Mouse (Mus musculus): ENCODE data around the gene Mccc1.

The Mccc1 gene

DNA sequence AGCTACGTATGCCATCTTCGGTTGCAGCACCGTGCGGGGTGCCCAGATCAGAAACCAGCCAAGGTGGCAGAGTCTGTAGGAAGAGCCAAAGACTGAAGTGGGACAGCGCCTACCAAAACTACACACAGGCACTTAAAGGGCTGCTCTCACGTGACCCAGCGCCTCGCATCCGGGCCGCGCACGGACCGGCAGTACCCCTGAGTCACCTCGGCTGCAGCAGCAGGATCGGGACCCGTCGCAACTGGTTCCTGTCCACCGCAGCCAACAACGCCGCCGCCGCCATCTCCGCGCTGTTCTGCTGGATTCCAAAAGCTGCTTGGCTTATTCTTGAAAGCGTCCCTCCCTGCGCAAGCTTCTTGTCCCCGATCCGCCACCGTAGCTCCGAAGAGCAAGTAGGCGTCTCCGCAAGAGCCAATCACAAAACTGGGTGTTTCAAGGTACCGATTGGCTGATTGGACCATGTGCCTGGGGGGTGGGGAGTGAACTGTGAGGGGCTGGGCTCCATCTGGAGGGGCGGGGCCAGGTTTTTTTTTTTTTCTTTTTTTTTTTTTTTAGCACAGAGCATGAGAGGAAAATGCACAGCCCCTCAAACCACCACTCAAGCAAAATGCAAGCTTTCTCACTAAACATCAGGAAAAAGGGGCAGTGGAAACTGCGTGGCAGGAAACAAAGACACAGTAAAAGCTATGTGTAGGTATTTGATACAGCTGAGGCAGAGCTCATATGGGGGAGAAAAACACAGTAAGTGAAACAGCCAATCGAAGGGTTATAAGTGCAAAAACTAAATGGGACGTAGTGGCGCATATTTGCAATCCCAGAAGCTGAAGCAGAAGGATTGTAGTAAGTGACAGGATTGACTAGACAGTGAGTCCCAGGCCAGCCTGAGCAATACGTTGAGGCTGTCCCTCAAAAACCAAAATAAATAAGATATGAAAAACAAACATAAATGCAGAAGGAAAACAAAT lies at the start of gene Mccc1:
TSS of gene Mccc1 (minus strand) at position 404 of the 965 bp plus-strand sequence.
- peak; percentile 95 for DNase-seq (ENCODE audit: low spot score)

DNA sequence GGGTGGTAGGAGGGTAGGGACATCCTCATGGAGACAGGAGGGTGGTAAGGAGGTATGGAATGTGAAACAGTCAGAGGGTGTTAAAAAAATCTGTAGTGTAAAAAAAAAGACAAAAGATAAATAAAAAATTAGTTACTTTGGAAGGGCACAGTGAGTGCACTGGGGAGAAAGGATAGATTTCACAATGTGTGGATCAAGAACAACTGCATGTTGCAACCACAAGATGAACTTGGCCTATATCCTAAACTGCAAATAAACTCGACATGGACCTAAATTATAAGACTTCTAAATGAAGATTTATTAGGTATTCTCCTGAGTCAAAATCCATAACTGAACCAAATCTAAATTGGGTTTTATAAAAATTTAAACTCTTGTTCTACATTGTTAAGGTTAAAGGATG lies 48.6 kb upstream of the Mccc1 start:
- no peak for DNase-seq (ENCODE audit: low spot score)

DNA sequence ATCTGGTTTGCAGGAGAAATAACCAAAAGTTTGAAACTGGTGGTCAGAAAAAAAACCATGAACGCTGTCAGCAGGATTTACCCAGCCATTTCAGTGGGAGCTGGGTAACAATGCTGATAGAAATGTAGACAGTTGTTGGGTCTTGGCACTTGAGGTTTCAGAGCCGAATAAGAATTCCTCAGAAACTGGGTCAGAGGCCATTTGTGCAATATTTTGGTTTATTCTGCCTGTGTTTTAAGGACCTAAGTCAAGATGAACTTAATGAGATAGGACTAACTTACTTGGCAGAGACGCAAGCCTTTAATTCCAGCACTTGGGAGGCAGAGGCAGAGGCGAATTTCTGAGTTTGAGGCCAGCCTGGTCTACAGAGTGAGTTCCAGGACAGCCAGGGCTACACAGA lies 44.6 kb upstream of the Mccc1 start:
- no peak for DNase-seq (ENCODE audit: low spot score)

DNA sequence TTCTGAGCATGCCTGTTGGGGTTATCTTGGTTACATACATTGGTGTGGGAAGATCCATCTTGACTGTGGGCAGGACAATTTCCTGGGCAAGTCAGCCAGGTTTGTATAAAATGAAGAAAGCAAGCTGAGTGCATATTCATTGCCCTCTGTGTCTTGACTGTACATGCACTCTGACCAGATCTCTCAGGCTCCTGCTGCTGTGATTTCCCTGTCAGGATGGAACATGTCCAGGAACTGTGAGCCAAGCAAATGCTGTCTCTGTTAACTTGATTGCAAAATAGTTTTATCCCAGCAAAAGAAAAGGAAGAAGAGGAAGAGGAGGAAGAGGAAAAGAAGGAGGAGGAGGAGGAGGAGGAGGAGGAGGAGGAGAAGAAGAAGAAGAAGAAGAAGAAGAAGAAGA lies 44.0 kb upstream of the Mccc1 start:
- no peak for DNase-seq (ENCODE audit: low spot score)

DNA sequence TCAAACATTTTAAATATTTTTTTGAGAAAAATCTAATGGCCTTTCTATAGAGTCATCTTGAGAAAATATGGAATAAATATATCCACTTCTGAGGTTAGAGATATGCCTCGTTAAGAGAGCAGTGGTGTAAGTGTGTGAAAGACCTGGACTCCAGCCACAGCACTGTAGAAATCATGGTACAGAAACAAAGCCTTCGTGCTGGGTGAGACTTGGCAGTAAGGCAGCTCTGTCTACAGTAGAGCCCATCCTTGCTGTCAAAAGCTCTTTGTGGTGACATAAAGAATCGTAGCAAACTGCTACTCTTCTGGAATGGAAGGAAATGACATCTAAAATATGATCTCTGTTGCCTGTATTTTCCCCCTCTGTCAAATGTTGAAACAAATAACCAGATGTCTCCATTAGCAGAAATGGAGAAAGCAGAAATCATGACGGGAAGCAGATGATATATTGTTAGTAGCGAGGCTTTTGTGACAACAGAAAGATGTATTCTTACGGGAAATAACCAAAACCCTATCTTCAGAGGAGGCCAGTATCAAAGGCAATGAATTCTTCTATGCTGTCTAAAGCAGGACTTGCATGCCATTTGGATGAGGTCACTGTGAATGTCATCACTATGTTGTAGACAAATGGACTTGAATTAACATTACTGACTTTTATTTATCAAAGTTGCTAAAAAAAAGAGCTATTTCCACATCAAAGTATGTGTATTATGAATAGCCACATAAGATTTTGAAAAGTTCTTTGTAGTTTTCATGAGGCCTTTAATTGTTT lies 31.4 kb upstream of the Mccc1 start:
- no peak for DNase-seq (ENCODE audit: low spot score)

DNA sequence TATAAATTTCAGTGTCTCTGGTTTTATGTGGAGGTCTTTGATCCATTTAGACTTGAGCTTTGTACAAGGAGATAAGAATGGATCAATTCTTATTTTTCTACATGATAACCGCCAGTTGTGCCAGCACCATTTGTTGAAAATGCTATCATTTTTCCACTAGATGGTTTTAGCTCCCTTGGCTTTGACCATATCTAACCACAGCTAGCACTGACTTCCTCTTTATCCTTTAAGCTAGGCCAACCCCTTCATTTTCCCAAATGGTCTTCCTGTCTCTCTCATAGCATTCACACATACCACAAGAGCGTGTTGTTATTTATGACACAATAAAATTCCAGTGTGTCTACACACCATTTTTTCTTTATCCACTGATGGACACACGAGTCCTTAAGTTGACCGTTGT lies 29.5 kb upstream of the Mccc1 start:
- DNase-seq (ENCODE audit: low spot score): no peak

DNA sequence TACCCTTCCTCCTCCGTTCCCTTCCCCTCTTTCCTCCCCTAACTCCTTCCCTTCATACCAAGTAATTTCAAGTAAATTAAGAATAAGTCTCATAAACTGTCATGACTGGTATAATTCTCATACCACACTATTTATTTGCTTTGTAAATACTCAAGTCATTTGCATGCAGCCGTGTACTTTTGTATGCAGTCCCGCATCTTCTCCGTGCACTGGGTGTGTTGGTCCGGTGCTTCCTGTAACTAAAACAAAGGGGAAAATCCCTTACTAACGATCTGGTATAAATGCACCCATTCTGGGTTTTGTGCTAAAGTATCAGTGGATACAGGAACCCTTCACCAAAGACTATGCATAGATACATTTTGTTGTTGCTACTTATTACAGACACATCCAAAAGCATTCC lies 25.3 kb upstream of the Mccc1 start:
- no peak for DNase-seq (ENCODE audit: low spot score)

DNA sequence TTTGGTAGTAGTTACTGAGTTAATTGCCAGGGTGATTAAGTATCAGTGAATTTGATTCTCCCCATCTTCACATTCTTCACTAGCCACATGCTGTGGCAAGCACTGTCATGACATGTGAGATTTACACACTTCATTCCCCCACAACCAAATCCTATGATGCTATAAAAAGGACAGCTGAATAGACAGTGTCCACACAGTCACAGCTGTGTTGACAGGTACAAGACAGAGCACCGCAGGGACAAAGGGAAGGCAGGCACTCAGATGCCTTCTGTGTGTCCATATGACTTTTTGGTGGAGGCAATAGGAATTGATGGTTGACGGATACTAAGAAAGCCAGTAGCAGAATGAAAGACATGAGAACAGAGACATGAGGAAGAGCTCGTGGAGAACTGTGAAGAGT lies 10.8 kb upstream of the Mccc1 start:
- DNase-seq (ENCODE audit: low spot score): no peak

DNA sequence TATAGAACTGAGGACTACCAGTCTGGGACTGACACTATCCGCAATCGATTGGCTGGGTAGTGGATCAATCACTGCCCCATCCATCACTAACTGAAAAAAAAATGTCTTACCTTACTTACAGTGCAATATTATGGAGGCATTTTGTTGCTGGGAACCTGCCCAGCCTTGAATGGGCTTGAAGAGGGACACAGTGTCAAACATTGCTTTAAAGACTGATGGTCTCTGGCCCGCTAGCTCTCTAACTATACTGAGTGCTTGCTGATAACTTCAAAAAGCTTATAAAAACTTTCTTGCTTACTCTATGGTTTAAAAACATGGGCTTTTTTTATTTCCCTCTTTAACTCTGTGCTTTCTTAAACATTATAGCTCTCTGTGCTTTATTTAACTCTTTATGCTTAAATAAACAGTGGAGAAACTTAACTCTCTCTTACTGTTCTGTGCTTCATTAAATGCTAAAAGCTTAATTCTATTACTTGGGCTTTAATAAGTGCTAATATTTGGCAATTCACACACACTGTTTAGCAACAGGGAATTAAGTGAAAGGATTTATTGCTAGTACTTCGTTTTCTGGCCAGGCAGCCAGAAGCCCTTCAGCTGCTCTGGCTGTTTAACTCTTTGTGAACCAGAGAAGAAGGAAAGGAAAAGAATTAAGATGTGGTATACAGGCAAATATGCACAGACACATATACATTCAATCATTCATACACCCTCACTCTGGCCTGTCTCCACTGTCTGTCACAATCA lies 8.1 kb upstream of the Mccc1 start:
- no peak for DNase-seq (ENCODE audit: low spot score)

DNA sequence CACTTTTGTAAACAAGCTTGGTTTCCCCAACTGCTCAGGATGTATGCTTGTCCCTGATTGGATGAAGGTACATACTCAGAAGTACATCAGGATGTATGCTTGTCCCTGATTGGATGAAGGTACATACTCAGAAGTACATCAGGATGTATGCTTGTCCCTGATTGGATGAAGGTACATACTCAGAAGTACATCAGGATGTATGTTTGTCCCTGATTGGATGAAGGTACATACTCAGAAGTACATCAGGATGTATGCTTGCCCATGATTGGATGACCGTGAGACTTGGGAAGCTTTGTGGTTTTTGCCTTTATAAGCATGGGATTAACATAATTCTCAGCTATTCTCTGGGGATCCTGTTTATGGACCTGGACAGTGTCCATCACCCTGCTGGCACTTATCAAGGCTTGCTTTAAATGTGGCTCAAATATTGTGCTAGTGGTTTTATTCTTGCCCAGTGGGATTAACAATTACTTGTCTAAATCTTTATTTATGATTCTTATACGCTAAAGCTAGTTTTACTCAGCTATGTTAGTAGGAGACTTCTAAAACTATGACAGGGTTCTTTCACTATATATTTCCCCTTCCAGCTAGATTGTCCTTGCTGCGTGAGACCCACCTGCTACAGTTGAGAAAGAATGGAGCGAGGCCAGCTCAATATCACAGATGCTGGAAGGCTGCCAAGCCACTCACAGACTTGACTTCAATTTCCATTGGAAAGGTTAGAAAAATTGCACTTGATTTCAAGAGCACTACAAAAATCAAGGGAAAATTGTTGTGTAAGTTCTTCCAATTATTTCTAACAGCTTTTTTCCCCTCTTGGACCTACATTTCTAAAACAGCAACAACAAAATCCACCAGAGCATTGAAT lies 3.8 kb upstream of the Mccc1 start:
- peak; percentile 51 for DNase-seq (ENCODE audit: low spot score)

DNA sequence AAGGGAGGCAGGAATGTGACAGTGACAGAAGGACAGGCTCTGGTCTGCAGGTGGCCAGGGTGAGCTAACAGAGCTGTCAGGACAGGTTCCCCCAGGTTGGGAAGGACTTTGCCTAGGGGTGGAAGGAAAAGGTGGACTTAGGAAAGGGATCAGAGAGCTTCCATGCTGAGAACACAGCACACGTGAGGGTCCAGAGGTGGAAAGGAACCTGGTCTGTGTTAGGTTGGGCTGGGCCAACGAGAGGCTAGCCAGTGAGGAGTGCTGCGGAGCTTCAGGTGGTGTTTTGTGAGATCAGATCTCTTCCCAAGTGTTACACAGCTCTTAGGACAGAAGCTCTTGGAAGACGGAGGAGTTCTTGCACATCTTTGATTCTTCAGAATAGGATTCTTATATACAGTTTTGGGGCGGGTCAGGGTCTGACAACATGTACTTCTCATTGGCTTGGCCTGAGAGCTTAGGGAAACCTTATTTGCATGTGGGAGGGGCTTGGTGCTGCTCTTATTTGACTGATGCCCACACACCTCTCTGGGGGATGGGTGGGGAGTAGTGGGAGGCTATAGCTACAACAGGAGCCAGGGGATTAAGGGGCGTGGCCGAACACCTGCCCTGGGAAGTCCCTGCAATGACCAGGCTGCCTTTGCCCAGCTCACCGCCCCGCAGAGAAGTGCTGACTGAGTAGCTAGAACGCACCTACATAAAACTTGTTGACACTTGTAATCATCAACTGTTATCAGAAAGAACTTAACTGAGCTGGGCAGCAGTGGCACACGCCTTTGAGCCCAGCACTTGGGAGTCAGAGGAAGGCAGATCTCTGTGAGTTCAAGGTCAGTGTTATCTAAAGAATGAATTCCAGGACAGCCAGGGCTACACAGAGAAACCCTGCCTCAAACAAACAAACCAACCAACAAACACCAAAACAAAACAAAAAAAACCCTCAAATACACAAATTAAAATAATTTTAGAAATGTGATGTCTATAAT lies 5.6 kb downstream of the Mccc1 start:
- DNase-seq (ENCODE audit: low spot score): no peak

DNA sequence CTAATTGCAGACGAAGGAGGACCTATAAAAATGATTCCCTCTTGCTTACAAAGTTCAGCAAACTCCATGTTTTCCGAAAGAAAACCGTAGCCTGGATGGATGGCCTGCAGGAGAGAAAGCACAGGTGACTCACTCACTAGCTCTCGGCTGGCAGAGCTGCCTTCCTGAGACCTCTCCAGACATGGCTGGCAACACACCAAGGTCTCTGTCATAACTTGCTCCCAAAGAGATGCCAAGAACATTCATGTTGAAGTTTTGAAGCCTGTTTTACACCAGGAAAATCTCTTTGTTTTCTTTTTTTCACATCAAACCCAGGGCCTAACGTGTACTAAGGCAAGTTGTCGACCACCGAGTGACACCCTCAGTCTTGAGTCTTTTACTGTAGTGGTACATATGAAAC lies 9.8 kb downstream of the Mccc1 start:
- DNase-seq (ENCODE audit: low spot score): no peak

DNA sequence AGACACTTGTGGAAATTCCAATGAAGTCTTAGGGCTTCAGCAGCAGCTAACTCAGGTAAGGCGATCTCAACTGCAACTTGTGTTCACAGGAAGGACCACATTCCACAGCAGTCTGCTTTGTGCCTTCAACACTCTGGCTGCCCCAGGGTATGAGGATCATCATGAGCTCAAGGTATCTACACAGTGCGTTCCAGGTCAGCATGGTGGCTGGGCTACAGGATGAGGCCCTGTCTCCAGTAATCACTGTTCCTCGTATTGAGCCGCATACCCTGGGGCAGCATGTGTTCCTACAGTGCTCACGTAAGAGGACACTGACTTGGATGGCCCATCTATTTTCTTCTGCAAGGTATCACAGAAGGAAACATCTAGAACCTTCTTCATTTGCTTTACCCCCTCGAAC lies 12.4 kb downstream of the Mccc1 start:
- DNase-seq (ENCODE audit: low spot score): no peak

DNA sequence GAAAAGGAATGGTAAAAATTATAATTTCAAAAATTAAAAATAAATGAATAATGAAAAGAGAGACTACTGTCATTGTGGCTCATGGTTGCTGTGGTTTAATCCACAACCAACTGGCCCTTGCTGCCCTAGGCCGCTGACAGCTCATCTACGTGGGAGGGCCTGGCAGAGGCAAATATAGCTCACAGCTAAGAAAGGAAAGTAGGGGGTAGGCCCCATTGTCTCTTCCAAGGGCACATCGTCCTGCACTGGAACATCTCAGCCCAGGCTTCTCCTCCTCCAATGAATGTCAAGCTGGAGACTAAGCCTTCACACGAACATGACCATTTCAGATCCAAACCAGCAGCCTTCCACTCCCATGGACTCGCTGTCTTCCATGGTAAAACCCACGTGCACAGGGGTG lies 14.2 kb downstream of the Mccc1 start:
- no peak for DNase-seq (ENCODE audit: low spot score)

DNA sequence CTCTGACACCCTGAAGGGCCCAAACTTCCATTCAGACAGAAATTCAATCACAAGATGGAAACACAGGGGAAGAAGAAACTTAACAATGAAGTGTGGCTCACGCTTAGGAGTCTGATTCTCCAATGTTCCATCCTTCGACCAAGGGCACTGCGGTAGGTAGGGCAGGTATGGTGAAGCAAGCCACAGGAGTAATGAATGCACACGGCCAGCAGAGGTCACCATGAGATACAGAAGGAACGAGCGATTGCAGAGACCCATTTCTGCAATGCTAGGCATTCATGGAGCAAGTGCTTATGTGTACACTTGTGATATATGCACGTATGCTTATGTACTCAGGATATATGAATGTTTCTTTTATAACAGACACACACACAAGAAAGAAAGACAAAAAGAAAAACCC lies 26.9 kb downstream of the Mccc1 start:
- peak; percentile 53 for DNase-seq (ENCODE audit: low spot score)

DNA sequence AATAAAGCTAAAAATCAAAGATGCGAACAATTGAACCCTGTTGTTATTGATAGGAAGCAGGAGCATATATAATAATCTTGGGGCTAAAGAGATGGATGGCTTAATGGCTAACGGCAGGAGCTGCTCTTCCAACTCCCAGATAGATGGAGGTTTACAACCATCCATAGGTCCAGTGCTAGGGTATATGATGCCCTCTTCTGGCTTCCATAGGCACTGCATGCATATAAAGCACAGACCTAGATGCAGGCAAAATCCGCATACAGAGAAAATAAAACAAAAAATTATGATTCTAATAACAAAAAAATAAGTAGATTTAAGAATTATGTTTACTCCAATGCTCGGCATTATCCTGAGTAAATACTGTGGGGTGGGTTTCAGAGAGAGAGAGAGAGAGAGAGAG lies 27.5 kb downstream of the Mccc1 start:
- DNase-seq (ENCODE audit: low spot score): no peak

DNA sequence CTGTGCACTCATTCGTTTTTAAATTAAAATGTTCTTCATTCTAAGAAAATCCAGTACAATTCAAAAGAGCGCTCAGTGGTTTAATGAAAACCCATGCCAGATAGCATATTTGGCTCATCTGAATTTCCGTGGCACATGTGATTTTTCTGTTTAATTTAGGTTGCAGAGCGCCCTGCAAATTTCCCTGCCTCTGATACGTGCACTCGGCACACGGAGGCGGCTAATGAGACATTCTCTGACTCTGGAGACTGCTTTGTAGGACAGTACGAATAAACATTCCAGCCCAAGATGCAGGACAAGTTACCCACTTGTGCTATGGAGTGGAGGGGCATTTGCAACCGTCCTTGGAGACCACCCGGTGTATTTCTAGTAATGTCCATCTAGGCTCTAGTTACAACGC lies 29.3 kb downstream of the Mccc1 start:
- no peak for DNase-seq (ENCODE audit: low spot score)

DNA sequence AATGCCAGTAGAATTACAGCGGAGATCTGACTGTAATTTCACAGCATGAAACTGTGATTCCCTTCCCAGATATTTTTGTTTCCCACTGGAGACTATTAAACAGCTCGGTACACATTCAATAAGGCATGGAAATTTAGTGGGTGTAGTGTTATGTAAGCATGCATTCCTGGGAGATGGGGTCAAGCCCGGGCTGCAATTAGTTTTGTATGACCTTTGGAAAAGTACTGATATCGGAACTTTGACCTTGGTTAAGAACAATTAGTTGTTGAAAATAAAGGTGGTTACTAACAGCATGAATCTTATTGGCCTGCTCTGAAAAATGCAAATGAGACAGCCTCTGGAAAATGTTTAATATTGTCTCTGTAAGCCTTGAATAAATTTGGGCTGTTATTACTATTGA lies 30.0 kb downstream of the Mccc1 start:
- DNase-seq (ENCODE audit: low spot score): peak; percentile 14

DNA sequence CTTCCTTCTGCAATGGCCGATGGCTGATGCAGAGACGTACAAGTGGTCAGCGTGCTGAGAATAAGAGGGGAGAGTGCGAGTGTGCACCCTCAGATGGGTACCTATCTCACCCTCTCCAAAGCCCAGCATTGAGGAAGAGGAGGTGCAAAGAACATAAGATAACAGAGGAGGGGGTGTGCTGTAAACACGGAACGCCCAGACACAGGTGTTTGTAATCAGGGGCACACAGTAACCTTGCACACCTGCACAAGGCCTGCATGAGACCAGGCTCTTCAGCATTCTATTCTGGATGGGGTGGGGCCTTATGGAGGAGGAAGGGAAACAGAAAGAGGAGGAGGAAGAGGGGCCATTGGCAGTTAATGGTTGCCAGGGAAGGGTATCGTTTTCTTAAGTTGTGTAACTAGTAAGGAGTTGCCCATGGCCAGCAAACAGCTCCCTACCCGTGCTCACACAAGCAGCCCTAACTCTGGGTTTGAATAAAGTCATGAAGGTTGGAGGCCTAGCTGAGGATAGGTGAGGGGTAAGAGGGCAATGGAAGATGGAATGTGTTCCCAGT lies 33.0 kb downstream of the Mccc1 start:
- DNase-seq (ENCODE audit: low spot score): no peak

DNA sequence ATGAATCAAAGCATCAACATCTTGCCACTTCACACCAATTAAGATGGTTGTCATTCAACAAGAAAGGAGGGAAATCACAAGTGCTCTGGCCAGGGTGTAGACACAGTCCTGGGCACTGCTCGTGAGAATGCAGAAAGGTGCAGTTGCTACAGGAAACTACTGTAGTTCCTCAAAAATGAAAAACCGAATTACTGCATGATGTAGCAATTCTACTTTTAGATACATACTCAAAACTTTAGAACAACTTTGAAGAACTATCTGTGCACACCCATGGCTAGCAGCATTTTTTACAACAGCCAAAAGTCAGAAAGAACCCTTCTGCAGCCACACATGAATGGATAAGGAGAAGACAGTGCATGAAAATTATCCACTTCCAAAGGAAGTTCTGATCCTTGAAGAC lies 34.0 kb downstream of the Mccc1 start:
- no peak for DNase-seq (ENCODE audit: low spot score)
